Mouse (Mus musculus) leukemia stem cell, adult 10-12 weeks (primary cell): Measurements from ENCODE around the gene Epha10. TPM values are rescaled to one million over a fixed set of nuclear protein-coding genes. Genes with fewer than 3 reads are reported as not detected.

Source experiments
- polyA plus RNA-seq: library from polyadenylated mRNA; stranded (reverse); fragments of >175 nt; gene quantifications from 2 replicates; pipeline ENCODE4 v1.2.3, GENCODE M21; 2012; ENCODE audit warnings: low replicate concordance

Epha10 gene
- polyA plus RNA-seq, result not detected in 2 replicates

DNA sequence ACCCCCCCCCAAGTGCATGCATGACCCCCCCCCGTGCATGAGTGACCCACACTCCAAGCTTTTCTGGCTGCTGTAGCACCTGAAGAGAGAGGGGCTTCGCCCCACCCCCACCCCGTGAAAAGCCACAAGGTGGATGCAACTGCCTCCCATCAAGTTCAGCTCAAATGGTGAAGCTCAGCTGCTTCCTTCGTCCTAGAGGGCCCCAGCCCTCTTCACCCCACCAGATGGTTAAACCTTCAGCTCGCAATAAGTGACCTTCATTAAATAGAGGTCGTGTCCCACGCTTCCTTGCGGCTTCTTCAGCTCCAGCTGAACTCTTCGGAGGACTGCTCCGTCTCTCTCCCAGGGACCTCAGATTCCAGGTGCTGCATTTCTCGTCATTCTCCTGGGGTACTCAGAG is at the start of gene Epha10:
TSS of gene Epha10 (plus strand) at position 301 of the 400 bp plus-strand sequence.

GRCm38 (mm10) chr4:124850261-124850913 is 30.3 kb upstream of the Epha10 start, which contains the start of gene Yrdc:
TSS of gene Yrdc (plus strand) at chr4:124850679.

GRCm38 (mm10) chr4:124850933-124851658 is 29.6 kb upstream of the Epha10 start, which contains the start of gene 1110065P20Rik:
TSS of gene 1110065P20Rik (minus strand) at chr4:124851196.

DNA sequence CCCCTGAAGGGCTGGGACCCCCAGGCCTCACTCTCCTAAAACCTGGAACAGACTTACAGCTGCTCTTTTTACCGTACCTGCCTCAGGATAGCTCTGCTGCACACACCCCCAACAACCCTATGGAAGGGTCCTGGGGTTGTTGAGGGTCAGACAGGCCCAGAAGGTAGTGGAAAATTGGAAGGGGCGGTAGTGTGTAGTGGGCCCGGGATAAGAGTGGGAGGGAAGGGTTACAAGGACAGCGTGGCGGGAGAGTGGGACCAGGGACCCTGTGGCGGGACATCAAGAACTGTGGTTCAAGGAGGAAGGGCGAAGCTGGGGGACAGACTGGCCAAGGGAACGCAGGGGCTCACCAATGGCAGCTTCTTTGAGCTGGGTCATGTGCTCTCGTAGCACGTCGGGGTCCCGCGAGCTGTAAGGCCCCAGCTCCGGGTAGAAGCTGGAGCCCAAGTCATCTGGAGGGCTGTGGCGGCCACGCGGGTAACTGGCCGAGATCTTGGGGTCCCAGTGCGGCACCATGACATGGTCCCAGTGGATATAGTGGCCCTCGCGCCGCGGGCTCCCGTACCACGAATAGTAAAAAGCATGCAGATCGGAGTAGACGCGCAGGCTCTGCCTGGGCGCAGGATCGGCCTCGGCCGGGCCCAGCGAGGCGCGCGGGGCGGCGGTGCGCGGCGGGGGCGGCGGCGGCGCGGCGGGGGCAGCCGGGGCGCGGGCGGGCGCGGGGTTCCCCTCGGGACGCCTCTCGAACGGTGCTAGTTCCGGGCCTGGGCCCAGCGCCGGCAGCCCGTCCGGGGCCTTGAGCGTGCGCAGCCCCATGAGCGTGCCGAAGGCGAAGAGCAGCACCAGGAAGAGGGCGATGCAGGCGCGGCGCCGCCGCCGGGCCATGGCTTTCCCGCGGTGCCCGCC is 19.2 kb upstream of the Epha10 start, which contains the start of gene Maneal:
TSS of gene Maneal (minus strand) at position 889 of the 906 bp plus-strand sequence.

DNA sequence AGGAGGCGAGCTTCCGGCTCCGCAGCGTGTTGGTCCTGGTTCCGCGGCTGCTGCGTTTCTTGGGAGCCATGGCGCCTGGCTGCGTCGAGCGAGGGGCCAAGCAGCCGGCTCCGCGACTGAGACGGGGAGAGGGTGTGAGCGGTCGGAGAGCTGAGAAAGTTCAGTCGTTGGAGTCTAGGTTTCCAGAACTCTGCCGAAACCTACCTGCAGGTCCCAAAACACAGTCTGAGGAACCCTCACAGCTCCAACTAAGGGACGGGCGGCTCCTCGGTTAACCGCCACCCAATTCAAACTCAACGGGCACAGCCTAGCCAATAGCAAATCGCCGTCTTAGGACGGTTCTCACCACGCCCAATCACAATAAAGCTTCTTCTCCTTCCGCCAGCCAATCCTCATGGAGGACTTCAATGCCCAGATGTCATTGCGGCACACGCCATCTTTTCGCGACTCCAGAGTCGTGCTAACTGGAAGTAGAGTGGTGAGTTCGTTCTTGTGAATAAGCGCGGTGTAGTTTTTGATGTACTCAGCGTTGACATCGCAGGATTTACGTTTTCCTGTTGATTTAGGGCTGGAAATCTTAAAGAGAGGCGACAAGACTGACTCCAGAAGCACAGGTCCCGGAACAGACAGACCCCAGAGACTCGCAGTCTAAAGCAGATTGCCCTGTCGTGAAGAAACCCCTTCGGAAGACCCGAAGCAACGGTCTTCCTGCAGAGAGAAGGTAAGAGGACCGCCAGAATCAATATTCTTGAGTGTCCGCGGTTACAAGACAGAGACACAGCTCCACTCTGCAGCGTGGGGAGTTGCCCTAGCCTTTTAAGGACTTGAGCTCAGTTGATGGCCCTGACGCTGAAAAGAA is 56.1 kb downstream of the Epha10 start, which contains the start of gene 9930104L06Rik:
TSS of gene 9930104L06Rik (plus strand) at position 436 of the 859 bp plus-strand sequence.

DNA sequence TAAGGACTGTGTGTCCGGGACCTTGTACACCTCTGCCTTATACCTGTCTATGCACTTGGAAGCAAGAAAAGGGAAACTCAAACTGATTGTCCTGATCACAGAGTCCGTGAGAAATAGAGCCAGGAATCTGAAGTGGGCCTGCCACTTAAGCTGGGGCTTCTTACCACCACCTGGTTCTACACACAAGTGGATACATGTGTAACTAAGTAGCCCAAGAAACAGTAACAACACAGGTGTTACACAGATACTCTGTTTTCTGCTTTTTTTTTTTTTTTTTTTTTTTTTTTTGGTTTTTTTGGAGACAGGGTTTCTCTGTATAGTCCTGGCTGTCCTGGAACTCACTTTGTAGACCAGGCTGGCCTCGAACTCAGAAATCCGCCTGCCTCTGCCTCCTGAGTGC is 58.5 kb downstream of the Epha10 start, which contains the start of gene Cdca8:
TSS of gene Cdca8 (minus strand) at position 101 of the 400 bp plus-strand sequence.

Other genes with a start within 250 kb of the Epha10 start
- gene Pou3f1, start 224.1 kb upstream of the Epha10 start, polyA plus RNA-seq, result 0.07 TPM in 1 of 2 replicates, not detected in the other
- gene Utp11, start 187.3 kb upstream of the Epha10 start, polyA plus RNA-seq, result 2.0 and 5.7 TPM in 2 replicates
- 4.7 and 5.2 TPM in 2 replicates for gene Fhl3, start 180.2 kb upstream of the Epha10 start, polyA plus RNA-seq
- 12.2 and 18.6 TPM in 2 replicates for gene Sf3a3, start 166.1 kb upstream of the Epha10 start, polyA plus RNA-seq
- gene Inpp5b, start 139.0 kb upstream of the Epha10 start, polyA plus RNA-seq, result 13.6 and 14.0 TPM in 2 replicates
- 20.5 and 27.9 TPM in 2 replicates for gene Mtf1, start 78.8 kb upstream of the Epha10 start, polyA plus RNA-seq
- 15.5 and 19.7 TPM in 2 replicates for gene Yrdc, start 30.2 kb upstream of the Epha10 start, polyA plus RNA-seq
- 16.5 and 22.6 TPM in 2 replicates for gene 1110065P20Rik, start 29.7 kb upstream of the Epha10 start, polyA plus RNA-seq
- gene Maneal, start 18.7 kb upstream of the Epha10 start, polyA plus RNA-seq, result 0.06 TPM in 2 replicates
- 1.1 and 4.2 TPM in 2 replicates for gene 9930104L06Rik, start 56.1 kb downstream of the Epha10 start, polyA plus RNA-seq
- gene Cdca8, start 58.4 kb downstream of the Epha10 start, polyA plus RNA-seq, result 99.6 and 162 TPM in 2 replicates
- gene Rspo1, start 105.5 kb downstream of the Epha10 start, polyA plus RNA-seq, result 0.37 TPM in 1 of 2 replicates, not detected in the other
- 11.9 and 46.5 TPM in 2 replicates for gene Gnl2, start 135.7 kb downstream of the Epha10 start, polyA plus RNA-seq
- not detected in 2 replicates for gene Dnali1, start 184.8 kb downstream of the Epha10 start, polyA plus RNA-seq
- 15.3 and 28.8 TPM in 2 replicates for gene Snip1, start 185.8 kb downstream of the Epha10 start, polyA plus RNA-seq
- gene Meaf6, start 204.2 kb downstream of the Epha10 start, polyA plus RNA-seq, result 35.3 and 48.2 TPM in 2 replicates
- 10.2 and 12.1 TPM in 2 replicates for gene Zc3h12a, start 246.9 kb downstream of the Epha10 start, polyA plus RNA-seq